Mouse (Mus musculus) CH12.LX (cell line): ENCODE results near the gene Selplg. TPM values are rescaled to one million over a fixed set of nuclear protein-coding genes. Genes with fewer than 3 reads are reported as not detected.

ENCODE experiments used
- DNase-seq: peaks from one replicate; pipeline ENCODE4 v3.0.0-alpha.2; 2013; ENCODE audit errors: extremely low read depth
- H3K27ac ChIP-seq: 2 replicates; pipeline ENCODE4 v1.5.1; 2012; ENCODE audit warnings: low read depth, mild to moderate bottlenecking, control low read depth, moderate library complexity; ENCODE audit not compliant: insufficient read depth
- H3K27me3 ChIP-seq: replicated peaks from 2 replicates; pipeline ENCODE3; 2012; ENCODE audit warnings: inconsistent platforms
- H3K36me3 ChIP-seq, 2 experiments: replicated peaks in 1 of 2; 2 replicates each; pipeline versions ENCODE3 to v1.6.1; 2012; ENCODE audit warnings: inconsistent platforms in 1 of 2, low read length in 1 of 2, mild to moderate bottlenecking in 1 of 2, mixed read lengths in 1 of 2, moderate library complexity in 1 of 2; ENCODE audit not compliant: control insufficient read depth in 1 of 2, insufficient read depth in 1 of 2
- H3K4me1 ChIP-seq, 2 experiments: 2 replicates each; pipeline ENCODE4 v1.6.1; 2012; ENCODE audit warnings: inconsistent platforms in 1 of 2, moderate library complexity in 1 of 2; ENCODE audit not compliant: insufficient read depth in 2 of 2, control insufficient read depth in 1 of 2
- H3K4me2 ChIP-seq: 2 replicates; pipeline ENCODE4 v1.6.1; 2012; ENCODE audit warnings: low read depth, mild to moderate bottlenecking, control low read depth; ENCODE audit not compliant: poor library complexity, insufficient read depth, severe bottlenecking
- H3K4me3 ChIP-seq, 3 experiments: fragments of 150-350 bp in 1 of 3; sonication (generic) in 1 of 3; replicated peaks in 1 of 3; 2 replicates each; pipeline versions ENCODE3 to v1.5.1; 2011 to 2012; ENCODE audit warnings: low read depth in 2 of 3, low read length in 2 of 3, mild to moderate bottlenecking in 2 of 3, moderate library complexity in 2 of 3, control low read depth in 1 of 3, improper control_type of control experiment in 1 of 3, inconsistent platforms in 1 of 3, mixed read lengths in 1 of 3; ENCODE audit not compliant: poor library complexity in 1 of 3
- H3K79me2 ChIP-seq: replicated peaks from 2 replicates; pipeline ENCODE4 v1.6.1; 2012; ENCODE audit warnings: mild to moderate bottlenecking, moderate library complexity; ENCODE audit not compliant: control insufficient read depth, poor library complexity, insufficient read depth, severe bottlenecking; ENCODE audit errors: extremely low read depth
- H3K9ac ChIP-seq: 2 replicates; pipeline ENCODE4 v1.6.1; 2012; ENCODE audit warnings: low read depth, mild to moderate bottlenecking, control low read depth, moderate library complexity; ENCODE audit not compliant: insufficient read depth
- H3K9me3 ChIP-seq: replicated peaks from 2 replicates; pipeline ENCODE3; 2012; ENCODE audit warnings: low read length, inconsistent platforms, mixed read lengths
- BHLHE40 ChIP-seq: IDR thresholded peaks from 2 replicates; pipeline ENCODE4 v1.6.1; 2011; ENCODE audit warnings: mild to moderate bottlenecking, low read depth, low read length, improper control_type of control experiment
- CHD2 ChIP-seq: IDR thresholded peaks from 2 replicates; pipeline ENCODE4 v1.6.1; 2011; ENCODE audit warnings: low read length, improper control_type of control experiment
- E2F4 ChIP-seq: IDR thresholded peaks from 2 replicates; pipeline ENCODE4 v1.6.1; 2011; ENCODE audit warnings: low read depth, low read length, improper control_type of control experiment; ENCODE audit not compliant: insufficient replicate concordance
- ETS1 ChIP-seq: conservative IDR thresholded peaks from 2 replicates; pipeline ENCODE4 v1.6.1; 2012; ENCODE audit warnings: low read depth, mild to moderate bottlenecking, inconsistent platforms, low read length, improper control_type of control experiment, moderate library complexity
- HCFC1 ChIP-seq: IDR thresholded peaks from 2 replicates; pipeline ENCODE4 v1.6.1; 2012; ENCODE audit warnings: low read depth, mild to moderate bottlenecking, inconsistent platforms, low read length, improper control_type of control experiment
- JUND ChIP-seq: conservative IDR thresholded peaks from 2 replicates; pipeline ENCODE4 v1.6.1; 2011; ENCODE audit warnings: low read depth, low read length, improper control_type of control experiment
- KAT2A ChIP-seq: IDR thresholded peaks from 2 replicates; pipeline ENCODE4 v1.6.1; 2012; ENCODE audit warnings: low read length, improper control_type of control experiment, inconsistent platforms; ENCODE audit not compliant: insufficient replicate concordance
- MAZ ChIP-seq: IDR thresholded peaks from 2 replicates; pipeline ENCODE4 v1.6.1; 2012; ENCODE audit warnings: low read depth, mild to moderate bottlenecking, inconsistent platforms, low read length, improper control_type of control experiment, moderate library complexity
- MXI1 ChIP-seq: IDR thresholded peaks from 2 replicates; pipeline ENCODE4 v1.6.1; 2011; ENCODE audit warnings: mild to moderate bottlenecking, low read depth, low read length, improper control_type of control experiment
- MYC ChIP-seq: IDR thresholded peaks from 2 replicates; pipeline ENCODE4 v1.6.1; 2011; ENCODE audit warnings: low read depth, mild to moderate bottlenecking, improper control_type of control experiment, low read length
- PAX5 ChIP-seq: IDR thresholded peaks from 2 replicates; pipeline ENCODE4 v1.6.1; 2012; ENCODE audit warnings: low read length, inconsistent platforms, mixed read lengths
- POLR2AphosphoS2 ChIP-seq: IDR thresholded peaks from 2 replicates; pipeline ENCODE4 v1.6.1; 2011; ENCODE audit warnings: low read depth, low read length, improper control_type of control experiment
- RAD21 ChIP-seq: IDR thresholded peaks from 2 replicates; pipeline ENCODE4 v1.6.1; 2011; ENCODE audit warnings: low read depth, mild to moderate bottlenecking, low read length, improper control_type of control experiment, moderate library complexity
- SMC3 ChIP-seq: IDR thresholded peaks from 2 replicates; pipeline ENCODE4 v1.6.1; 2011; ENCODE audit warnings: low read depth, low read length, improper control_type of control experiment
- TCF12 ChIP-seq: IDR thresholded peaks from 2 replicates; pipeline ENCODE4 v1.6.1; 2014; ENCODE audit warnings: low read depth, mild to moderate bottlenecking, inconsistent platforms, low read length, improper control_type of control experiment
- ZC3H11A ChIP-seq: IDR thresholded peaks from 2 replicates; pipeline ENCODE4 v1.6.1; 2012; ENCODE audit warnings: low read depth, mild to moderate bottlenecking, inconsistent platforms, low read length, improper control_type of control experiment
- ZNF384 ChIP-seq: IDR thresholded peaks from 2 replicates; pipeline ENCODE4 v1.6.1; 2012; ENCODE audit warnings: low read depth, low read length, improper control_type of control experiment, inconsistent platforms
- dilution Hi-C: fragments of 300-500 bp; cut with MboI; formaldehyde crosslinking; loops from 2 replicates; pipeline ENCODE4 v1.14.3; 2020; ENCODE audit warnings: low sequenced_read_pairs; ENCODE audit not compliant: extremely low pct_unique_long_range_greater_than_20kb, extremely low pct_ligation_motif_present
- in situ Hi-C: fragments of 300-500 bp; cut with MboI; formaldehyde crosslinking; loops from 3 replicates; pipeline ENCODE4 v1.14.3; 2019; ENCODE audit warnings: low sequenced_read_pairs, low pct_ligation_motif_present, low pct_unique_long_range_greater_than_20kb, mixed read lengths
- polyA plus RNA-seq: library from polyadenylated mRNA; unstranded; fragments of >175 nt; gene quantifications from 2 replicates; pipeline ENCODE4 v1.2.1, GENCODE M21; 2012; ENCODE audit warnings: low read depth; ENCODE audit not compliant: insufficient read length
- total RNA-seq, 2 experiments: library from RNA; depleted of rRNA; stranded (reverse); fragments of 300-350 nt in 1 of 2; fragments of >200 nt in 1 of 2; gene quantifications; 2 replicates each; pipeline ENCODE4 v1.2.3; 2012 to 2014

Selplg gene
- total and polyA plus RNA-seq, 3 experiments = 29.4 to 58.5 (median 41.6) TPM

DNA sequence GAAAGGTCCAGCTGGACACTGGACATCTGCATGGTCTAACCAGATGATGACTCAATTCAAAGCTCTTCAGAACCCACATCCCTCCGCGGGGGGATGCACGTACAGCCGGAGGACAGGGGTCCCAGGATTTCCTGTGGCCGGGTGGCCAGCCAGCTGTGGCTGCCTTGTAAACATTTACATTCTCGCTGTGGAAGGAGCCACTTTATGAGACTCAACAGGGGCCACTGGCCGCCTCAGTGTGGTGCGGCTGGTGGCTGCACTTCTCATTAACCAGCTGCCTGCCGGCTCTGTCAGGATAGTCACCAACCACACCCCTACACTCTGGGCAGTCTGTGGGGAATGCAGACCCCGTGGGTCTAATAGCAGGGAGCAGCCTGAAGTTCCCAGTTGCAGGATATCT is 26.0 kb downstream of the Selplg start:
- Histone ChIP-seq H3K27ac (no peak overlapping the region), H3K36me3 (no peaks in the 10 kb centered on the region), H3K9ac (no peak overlapping the region), H3K9me3 (peaks cover 2% of the 10 kb centered on the region), H3K4me2 (no peak overlapping the region), H3K4me1 (peaks cover 18 to 27% of the 10 kb centered on the region in 2 experiments), H3K4me3 (no peak overlapping the region), H3K79me2 (no peaks in the 10 kb centered on the region), H3K27me3 (peaks cover 1% of the 10 kb centered on the region)
- TF ChIP-seq ZNF384 (no peak), TCF12 (peak; percentile 44; the same call in 1 of the 2 replicates), BHLHE40 (0 out of 2 replicates have a peak, but pooled peaks have one; percentile 21), MYC (no peak), ETS1 (0 out of 2 replicates have a peak, but pooled peaks have one; percentile 25), SMC3 (no peak)
- DNase-seq = no peak
- in situ Hi-C loops (no loop called here), dilution Hi-C loops (no loop called here)

DNA sequence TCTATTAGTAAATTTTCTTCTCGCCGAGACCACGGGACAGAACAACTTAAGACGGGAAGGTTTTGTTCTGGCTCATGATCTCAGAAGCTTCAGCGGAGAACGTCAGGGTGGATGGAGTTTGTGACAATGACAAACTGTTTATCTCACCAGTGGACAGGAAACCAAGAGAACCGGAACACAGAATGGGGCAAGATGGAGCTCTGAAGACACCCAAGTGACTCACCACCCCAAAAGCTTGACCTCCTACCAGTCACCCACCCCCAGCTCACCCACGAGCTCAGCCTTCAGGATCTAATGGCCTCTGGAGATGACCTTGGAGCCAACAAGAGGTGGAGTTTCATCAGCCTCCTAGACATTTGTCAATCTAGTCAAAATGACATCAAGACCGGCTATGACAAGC is 27.1 kb downstream of the Selplg start:
- Histone ChIP-seq H3K27ac (no peak overlapping the region), H3K9me3 (no peaks in the 10 kb centered on the region), H3K4me1 (peaks cover 18 to 33% of the 10 kb centered on the region in 2 experiments), H3K27me3 (peaks cover 1% of the 10 kb centered on the region), H3K4me2 (no peak overlapping the region), H3K9ac (no peak overlapping the region), H3K36me3 (no peaks in the 10 kb centered on the region), H3K4me3 (no peak overlapping the region), H3K79me2 (no peaks in the 10 kb centered on the region)
- TF ChIP-seq SMC3 (no peak), ETS1 (no peak), ZC3H11A (no peak), KAT2A (no peak), MXI1 (no peak), JUND (no peak), POLR2AphosphoS2 (no peak), HCFC1 (no peak), CHD2 (no peak), E2F4 (no peak), RAD21 (no peak), ZNF384 (no peak), PAX5 (no peak), MAZ (no peak)
- in situ Hi-C loops (no loop called here), dilution Hi-C loops (no loop called here)
- no peak for DNase-seq
